Mouse (Mus musculus): Measurements from ENCODE around the gene Twnk.

GRCm38 (mm10) chr19:45048644-45049365 lies 43.3 kb downstream of the Twnk start:
- TF ChIP-seq GATA1 (IDR thresholded peaks at IDR 0.05; ENCODE audit: low read length): no peak
- no peak for TF ChIP-seq TAL1 (IDR thresholded peaks at IDR 0.05; ENCODE audit: low read length)

Data from erythroblast, embryonic 14.5 days (primary cell).